Mouse (Mus musculus) megakaryocyte, embryonic 14.5 days (primary cell): ENCODE data around the gene Tbc1d2b.
A peak's percentile ranks its signal among the peaks of the same experiment; 100 is the strongest.

ENCODE experiments used
- FLI1 ChIP-seq: IDR thresholded peaks from 2 replicates; pipeline ENCODE4 v1.6.1; 2012; ENCODE audit warnings: low read length, inconsistent platforms, mixed read lengths
- GATA1 ChIP-seq: IDR thresholded peaks from 3 replicates; pipeline ENCODE4 v1.6.1; 2012; ENCODE audit warnings: mixed read lengths, low read length, inconsistent platforms, borderline replicate concordance

- TF ChIP-seq GATA1 (0 out of 3 replicates have a peak, but pooled peaks have one; percentile 75), FLI1 (no peak)
Measured at GRCm38 (mm10) chr9:90237232-90238062, 33.2 kb downstream of the Tbc1d2b start.
